Mouse (Mus musculus) MEL (cell line): ENCODE measurements around the gene Cuta. TPM values are rescaled to one million over a fixed set of nuclear protein-coding genes. Genes with fewer than 3 reads are reported as not detected.
A peak's percentile ranks its signal among the peaks of the same experiment; 100 is the strongest.
"Not testable (repeated sequence)": the region's sequence is repeated elsewhere in the genome, so short reads cannot be mapped to it uniquely, and the experiment has no call there.

Source experiments
- DNase-seq: peaks from one replicate; pipeline ENCODE4 v3.0.0; 2011; ENCODE audit warnings: low read depth, low spot score
- H3K27ac ChIP-seq: 2 replicates; pipeline ENCODE4 v1.5.1; 2012; ENCODE audit warnings: low read depth, mild to moderate bottlenecking, control low read depth, low read length, moderate library complexity; ENCODE audit not compliant: control insufficient read depth
- H3K27me3 ChIP-seq, 2 experiments: fragments of 150-350 bp in 1 of 2; sonication (generic) in 1 of 2; 2 replicates each; pipeline ENCODE4 v1.6.1; 2012; ENCODE audit warnings: low read length in 2 of 2, mild to moderate bottlenecking in 2 of 2, improper control_type of control experiment in 1 of 2, moderate library complexity in 1 of 2; ENCODE audit not compliant: insufficient read depth in 2 of 2, control insufficient read depth in 1 of 2
- H3K36me3 ChIP-seq, 2 experiments: 2 replicates each; pipeline ENCODE4 v1.6.1; 2012 to 2014; ENCODE audit warnings: low read length in 2 of 2, improper control_type of control experiment in 1 of 2, inconsistent platforms in 1 of 2, mild to moderate bottlenecking in 1 of 2; ENCODE audit not compliant: insufficient read depth in 2 of 2, control insufficient read depth in 1 of 2
- H3K4me1 ChIP-seq, 2 experiments: fragments of 150-350 bp in 1 of 2; sonication (generic) in 1 of 2; 2 replicates each; pipeline ENCODE4 v1.6.1; 2012; ENCODE audit warnings: low read length in 2 of 2, improper control_type of control experiment in 1 of 2, mild to moderate bottlenecking in 1 of 2; ENCODE audit not compliant: insufficient read depth in 2 of 2, control insufficient read depth in 1 of 2
- H3K4me3 ChIP-seq, 2 experiments: fragments of 150-350 bp in 1 of 2; sonication (generic) in 1 of 2; 2 replicates each; pipeline ENCODE4 v1.5.1; 2012; ENCODE audit warnings: low read depth in 2 of 2, low read length in 2 of 2, mild to moderate bottlenecking in 2 of 2, moderate library complexity in 2 of 2, control low read depth in 1 of 2, improper control_type of control experiment in 1 of 2; ENCODE audit not compliant: control insufficient read depth in 1 of 2, insufficient read depth in 1 of 2
- H3K79me2 ChIP-seq: 2 replicates; pipeline ENCODE4 v1.6.1; 2012; ENCODE audit warnings: mild to moderate bottlenecking, low read length, moderate library complexity; ENCODE audit not compliant: control insufficient read depth, poor library complexity, insufficient read depth
- H3K9ac ChIP-seq: 2 replicates; pipeline ENCODE4 v1.6.1; 2012; ENCODE audit warnings: low read depth, mild to moderate bottlenecking, control low read depth, low read length, moderate library complexity; ENCODE audit not compliant: control insufficient read depth, poor library complexity, severe bottlenecking
- H3K9me3 ChIP-seq: fragments of 150-350 bp; sonication (generic); replicated peaks from 2 replicates; pipeline ENCODE4 v1.6.1; 2012; ENCODE audit warnings: mild to moderate bottlenecking, low read length, improper control_type of control experiment, moderate library complexity; ENCODE audit not compliant: insufficient read depth
- CHD1 ChIP-seq: IDR thresholded peaks from 2 replicates; pipeline ENCODE4 v1.6.1; 2012; ENCODE audit warnings: low read depth, mild to moderate bottlenecking, inconsistent platforms, low read length, improper control_type of control experiment
- CTCF ChIP-seq, 3 experiments: IDR thresholded peaks in 2 of 3; conservative IDR thresholded peaks in 1 of 3; 2 replicates each; pipeline ENCODE4 v1.5.1; 2011 to 2012; ENCODE audit warnings: low read length in 3 of 3, low read depth in 2 of 3, mild to moderate bottlenecking in 2 of 3, improper control_type of control experiment in 1 of 3, inconsistent platforms in 1 of 3, mixed read lengths in 1 of 3, moderate library complexity in 1 of 3; ENCODE audit not compliant: control insufficient read depth in 1 of 3, insufficient read depth in 1 of 3, poor library complexity in 1 of 3, severe bottlenecking in 1 of 3
- E2F4 ChIP-seq: IDR thresholded peaks from 2 replicates; pipeline ENCODE4 v1.6.1; 2011; ENCODE audit warnings: low read depth, low read length, improper control_type of control experiment, borderline replicate concordance
- ELF1 ChIP-seq: IDR thresholded peaks from 2 replicates; pipeline ENCODE4 v1.6.1; 2014; ENCODE audit warnings: low read depth, mild to moderate bottlenecking, inconsistent platforms, low read length, improper control_type of control experiment, moderate library complexity
- GATA1 ChIP-seq: IDR thresholded peaks from 2 replicates; pipeline ENCODE4 v1.6.1; 2011; ENCODE audit warnings: low read depth, low read length, improper control_type of control experiment
- MXI1 ChIP-seq: IDR thresholded peaks from 2 replicates; pipeline ENCODE4 v1.6.1; 2011; ENCODE audit warnings: mild to moderate bottlenecking, low read depth, low read length, improper control_type of control experiment
- MYC ChIP-seq: IDR thresholded peaks from 2 replicates; pipeline ENCODE4 v1.6.1; 2011; ENCODE audit warnings: low read depth, mild to moderate bottlenecking, low read length, improper control_type of control experiment, moderate library complexity
- POLR2A ChIP-seq, 2 experiments: IDR thresholded peaks; 2 replicates each; pipeline ENCODE4 v1.6.1; 2011 to 2012; ENCODE audit warnings: low read length in 2 of 2, mild to moderate bottlenecking in 2 of 2, control low read depth in 1 of 2, improper control_type of control experiment in 1 of 2, low read depth in 1 of 2, moderate library complexity in 1 of 2; ENCODE audit not compliant: control insufficient read depth in 1 of 2, insufficient read depth in 1 of 2, poor library complexity in 1 of 2
- POLR2AphosphoS2 ChIP-seq: IDR thresholded peaks from 2 replicates; pipeline ENCODE4 v1.6.1; 2011; ENCODE audit warnings: low read length, improper control_type of control experiment
- RAD21 ChIP-seq: IDR thresholded peaks from 2 replicates; pipeline ENCODE4 v1.6.1; 2011; ENCODE audit warnings: mild to moderate bottlenecking, low read depth, low read length, improper control_type of control experiment
- RCOR1 ChIP-seq: IDR thresholded peaks from 2 replicates; pipeline ENCODE4 v1.6.1; 2012; ENCODE audit warnings: low read depth, mild to moderate bottlenecking, inconsistent platforms, low read length, improper control_type of control experiment
- SIN3A ChIP-seq: IDR thresholded peaks from 2 replicates; pipeline ENCODE4 v1.6.1; 2012; ENCODE audit warnings: low read length, improper control_type of control experiment, inconsistent platforms
- USF1 ChIP-seq: IDR thresholded peaks from 2 replicates; pipeline ENCODE4 v1.6.1; 2014; ENCODE audit warnings: low read depth, mild to moderate bottlenecking, inconsistent platforms, low read length, improper control_type of control experiment, moderate library complexity
- ZMIZ1 ChIP-seq: IDR thresholded peaks from 2 replicates; pipeline ENCODE4 v1.6.1; 2012; ENCODE audit warnings: low read depth, mild to moderate bottlenecking, inconsistent platforms, low read length, improper control_type of control experiment, moderate library complexity
- ZNF384 ChIP-seq: IDR thresholded peaks from 2 replicates; pipeline ENCODE4 v1.6.1; 2012; ENCODE audit warnings: low read depth, mild to moderate bottlenecking, inconsistent platforms, low read length, improper control_type of control experiment
- polyA plus RNA-seq, 2 experiments: library from polyadenylated mRNA; stranded (reverse) in 1 of 2; unstranded in 1 of 2; fragments of >175 nt in 1 of 2; fragments of >200 nt in 1 of 2; gene quantifications; 2 replicates each; pipeline versions ENCODE4 v1.2.1 to v1.2.4; 2012; ENCODE audit warnings: low replicate concordance in 2 of 2, low read depth in 1 of 2; ENCODE audit not compliant: insufficient read length in 2 of 2, insufficient read depth in 1 of 2, missing spikeins in 1 of 2
- total RNA-seq: library from RNA; depleted of rRNA; stranded (reverse); fragments of 300-350 nt; gene quantifications from 2 replicates; pipeline ENCODE4 v1.2.3, GENCODE M21; 2012

Cuta gene
- total and polyA plus RNA-seq, 3 experiments = 66.8 to 220 TPM; not detected in 1

DNA sequence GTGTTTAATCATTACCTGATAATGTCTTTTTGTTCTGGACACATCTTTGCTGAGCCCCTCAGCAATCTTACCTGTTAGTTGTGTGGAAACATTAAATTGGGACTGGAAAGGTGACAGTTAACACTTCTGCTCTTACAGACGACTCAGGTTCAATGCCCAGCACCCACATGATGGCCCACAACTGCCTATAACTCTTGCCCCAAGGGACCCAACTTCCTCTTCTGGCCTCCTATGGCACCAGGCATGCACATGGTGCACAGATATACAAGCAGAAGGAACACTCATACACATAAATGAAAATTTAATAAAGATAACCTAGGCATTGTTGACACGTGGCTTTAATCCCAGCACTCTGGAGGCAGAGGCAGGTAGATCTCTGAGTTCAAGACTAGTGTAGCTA, 40.1 kb upstream of the Cuta start:
- Histone ChIP-seq H3K27ac (no peak overlapping the region), H3K4me3 (no peak overlapping the region), H3K9ac (no peak overlapping the region), H3K79me2 (peaks cover 18% of the 10 kb centered on the region), H3K36me3 (peaks cover 3 to 41% of the 10 kb centered on the region in 2 experiments; a peak in 3 of 4 replicates), H3K9me3 (no peaks in the 10 kb centered on the region), H3K4me1 (peaks cover 8 to 38% of the 10 kb centered on the region in 2 experiments), H3K27me3 (no peaks in the 10 kb centered on the region)
- TF ChIP-seq RCOR1 (no peak), GATA1 (no peak), USF1 (no peak), SIN3A (peak; percentile 35; the same call in 1 of the 2 replicates), POLR2A (IDR thresholded peaks at IDR 0.05; ENCODE audit: control insufficient read depth in 1 of 2, insufficient read depth in 1 of 2, low read depth in 1 of 2, low read length in 2 of 2, poor library complexity in 1 of 2) (peak in 1 of 2 experiments; percentile 17; a peak in 1 of 4 replicates), POLR2AphosphoS2 (no peak), MXI1 (peak; percentile 44; the same call in 1 of the 2 replicates), ELF1 (no peak)
- peak; percentile 62 for DNase-seq

DNA sequence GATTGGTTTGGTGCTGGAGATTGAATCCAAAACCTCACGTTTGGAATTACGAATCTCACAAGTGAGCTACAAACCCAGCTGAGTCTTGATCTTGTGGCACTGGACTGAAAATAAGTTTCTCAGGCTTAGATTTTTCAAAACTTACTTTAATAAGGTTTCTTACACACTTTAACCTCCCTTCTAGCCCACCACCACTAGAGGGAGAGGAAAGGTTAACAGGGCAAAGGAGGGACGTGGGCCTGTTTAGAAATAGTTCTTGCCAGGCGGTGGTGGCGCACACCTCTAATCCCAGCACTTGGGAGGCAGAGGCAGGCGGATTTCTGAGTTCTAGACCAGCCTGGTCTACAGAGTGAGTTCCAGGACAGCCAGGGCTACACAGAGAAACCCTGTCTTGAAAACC, 38.0 kb upstream of the Cuta start:
- H3K4me3 ChIP-seq, H3K9ac ChIP-seq, H3K9me3 ChIP-seq, H3K27ac ChIP-seq, DNase-seq, H3K27me3 ChIP-seq: not testable (repeated sequence)
- Histone ChIP-seq H3K79me2 (peaks cover 36% of the 10 kb centered on the region), H3K4me1 (peaks cover 8 to 47% of the 10 kb centered on the region in 2 experiments), H3K36me3 (peaks cover 3 to 48% of the 10 kb centered on the region in 2 experiments; a peak in 3 of 4 replicates)
- peak in 2 of 3 experiments; percentile 14 to 18; a peak in 2 of 6 replicates for TF ChIP-seq CTCF (IDR thresholded peaks at IDR 0.05 in 2 of 3, conservative IDR thresholded peaks at IDR 0.05 in 1 of 3; ENCODE audit: control insufficient read depth in 1 of 3, insufficient read depth in 1 of 3, low read depth in 2 of 3, low read length in 3 of 3, poor library complexity in 1 of 3, severe bottlenecking in 1 of 3)

DNA sequence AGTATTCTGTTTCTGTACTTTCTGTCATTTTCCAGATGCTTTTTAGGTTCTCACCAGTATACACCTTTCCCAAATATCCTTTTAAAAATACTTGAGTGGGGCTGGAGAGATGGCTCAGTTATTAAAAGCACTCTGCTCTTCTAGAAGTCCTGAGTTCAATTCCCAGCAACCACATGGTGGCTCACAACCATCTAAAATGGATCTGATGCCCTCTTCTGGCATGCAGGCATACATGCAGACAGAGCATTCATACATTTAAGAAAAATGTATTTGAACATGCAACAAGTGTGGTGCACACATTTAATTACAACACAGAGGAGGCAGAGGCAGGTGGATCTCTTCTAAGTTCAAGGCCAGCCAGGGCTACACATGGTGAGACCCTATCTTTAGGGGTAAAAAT, 36.0 kb upstream of the Cuta start:
- Histone ChIP-seq H3K27ac (no peak overlapping the region), H3K9me3 (no peaks in the 10 kb centered on the region), H3K36me3 (peaks cover 3 to 38% of the 10 kb centered on the region in 2 experiments; a peak in 3 of 4 replicates), H3K27me3 (no peaks in the 10 kb centered on the region)
- no peak for DNase-seq
- TF ChIP-seq ZNF384 (no peak), CTCF (IDR thresholded peaks at IDR 0.05 in 2 of 3, conservative IDR thresholded peaks at IDR 0.05 in 1 of 3; ENCODE audit: control insufficient read depth in 1 of 3, insufficient read depth in 1 of 3, low read depth in 2 of 3, low read length in 3 of 3, poor library complexity in 1 of 3, severe bottlenecking in 1 of 3) (peak in 2 of 3 experiments; percentile 37 to 52; a peak in 4 of 6 replicates), ELF1 (no peak), CHD1 (no peak), MXI1 (no peak), ZMIZ1 (no peak), USF1 (no peak), MYC (peak; percentile 68; the same call in 1 of the 2 replicates), E2F4 (no peak), POLR2A (IDR thresholded peaks at IDR 0.05; ENCODE audit: control insufficient read depth in 1 of 2, insufficient read depth in 1 of 2, low read depth in 1 of 2, low read length in 2 of 2, poor library complexity in 1 of 2) (no peak), SIN3A (no peak), RAD21 (peak; percentile 35)
- TF ChIP-seq, all 39 proteins: peak for 3
- no peak overlapping the region for H3K9ac ChIP-seq
- peaks cover 0 to 35% of the 10 kb centered on the region in 2 experiments for H3K4me1 ChIP-seq
- H3K79me2 ChIP-seq = peaks cover 37% of the 10 kb centered on the region
- no peak overlapping the region for H3K4me3 ChIP-seq
